Mouse (Mus musculus) gastrocnemius, adult 2 months (tissue): Measurements from ENCODE around the gene Fbxo10. TPM values are rescaled to one million over a fixed set of nuclear protein-coding genes. Genes with fewer than 3 reads are reported as not detected.
"Not testable (repeated sequence)": the region's sequence is repeated elsewhere in the genome, so short reads cannot be mapped to it uniquely, and the experiment has no call there.

Source experiments
- DNase-seq: peaks from one replicate; pipeline ENCODE4 v3.0.0; 2022
- H3K27ac ChIP-seq: fragments of 200-600 bp; 2 replicates; pipeline ENCODE4 v1.8.1; 2022; ENCODE audit warnings: mild to moderate bottlenecking
- H3K4me3 ChIP-seq: fragments of 200-600 bp; 2 replicates; pipeline ENCODE4 v1.8.1; 2022; ENCODE audit warnings: mild to moderate bottlenecking, moderate library complexity
- CTCF ChIP-seq: fragments of 200-600 bp; IDR thresholded peaks from 2 replicates; pipeline ENCODE4 v1.8.1; 2022; ENCODE audit warnings: antibody characterized with exemption, mild to moderate bottlenecking, moderate library complexity
- intact Hi-C: fragments of 180-260 bp; cut with DNase I; formaldehyde crosslinking; loops from one replicate; pipeline ENCODE4 v1.15.1; 2025
- long read RNA-seq, 2 experiments: library from polyadenylated mRNA; stranded (forward); transcript quantifications; one replicate each; pipeline ENCODE4 v2.0.0; 2021
- total RNA-seq, 2 experiments: library from RNA; stranded (reverse); gene quantifications; 2 replicates each; pipeline ENCODE4 v1.2.3; 2021

Gene Fbxo10
- total RNA-seq, result 1 to 10 TPM; 2.2 to 2.3 TPM
- long read RNA-seq, experiment 1, full-length matches to known transcripts, result 1 of 1 reads
- long read RNA-seq, experiment 1, partial matches to known transcripts, result 0 of 1 reads
- long read RNA-seq, experiment 1, other reads (novel, unspliced or antisense), result 0 of 1 reads
- long read RNA-seq, experiment 2, result 0 reads

DNA sequence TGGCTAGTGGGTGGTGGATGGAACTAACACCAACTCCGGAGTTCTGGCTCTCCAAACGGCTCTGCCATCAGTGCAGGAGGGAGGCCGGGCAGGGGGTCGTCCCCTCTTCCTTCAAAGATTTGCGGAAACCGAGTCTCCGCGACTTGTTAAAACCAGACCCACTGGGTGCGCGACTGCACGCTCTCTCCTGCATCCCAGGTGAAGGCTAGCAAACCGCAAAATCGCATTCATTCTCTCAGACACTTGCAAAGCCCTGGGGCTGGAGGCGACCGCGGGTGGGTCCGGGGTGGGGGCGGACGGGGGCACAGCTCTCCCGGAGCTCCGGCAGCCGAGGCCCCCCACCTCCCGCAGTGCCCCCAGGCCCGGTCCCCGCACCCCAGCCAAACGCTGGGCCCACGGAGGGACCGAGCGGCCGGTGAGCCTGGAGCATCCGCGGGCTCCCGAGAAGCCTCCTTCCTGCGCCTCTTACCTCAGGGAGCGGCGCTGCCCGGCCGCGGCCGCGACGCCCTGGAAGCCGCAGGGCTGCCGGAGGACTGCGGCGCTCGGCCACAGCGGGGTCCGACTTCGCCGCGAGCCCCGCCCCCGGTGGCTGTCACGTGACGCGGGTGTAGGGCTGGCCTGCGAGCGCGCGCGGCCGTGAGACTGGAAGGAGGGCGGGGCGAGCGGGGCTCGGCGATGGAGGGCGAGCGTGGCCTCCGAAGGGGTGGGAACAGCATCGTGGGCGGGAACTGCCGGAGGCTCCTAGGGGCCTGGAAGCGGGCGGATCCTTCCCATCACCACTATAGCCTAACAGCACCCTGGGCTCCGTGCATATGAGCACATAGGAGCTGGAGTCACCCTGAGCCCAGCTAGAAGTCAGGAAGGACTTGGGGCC, at the start of gene Fbxo10:
Gene Fbxo10, minus strand, starts transcription at position 584 of the 874 bp plus-strand sequence.
- Histone ChIP-seq H3K4me3 (peak within 1 kb of the TSS; percentile 96), H3K27ac (peak within 1 kb of the TSS; percentile 85)
- TF ChIP-seq CTCF, result no peak
- peak; percentile 97 for DNase-seq
- intact Hi-C loops, result loop anchor here (5.0 kb wide), 1 partner anchor 67 kb away; the partner anchor contains the start of gene Polr1e

DNA sequence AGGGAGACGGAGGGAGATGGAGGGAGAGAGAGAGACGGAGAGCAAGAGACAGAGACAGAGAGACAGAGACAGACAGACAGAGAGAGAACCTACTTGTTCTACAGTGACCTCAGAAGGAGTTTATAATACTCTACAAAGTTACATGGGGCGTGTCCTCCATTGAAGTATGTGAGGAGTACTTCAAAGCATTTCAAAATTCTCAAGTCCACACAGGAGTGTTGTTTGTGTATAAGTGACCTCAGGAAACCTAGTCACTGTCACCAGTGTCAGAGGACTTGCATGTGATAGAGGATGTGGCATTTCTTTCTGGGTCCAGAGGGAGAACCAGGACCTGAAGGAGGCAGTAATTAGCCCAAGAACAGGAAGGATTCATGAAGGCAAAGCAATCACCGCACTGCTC, 46.6 kb upstream of the Fbxo10 start:
- Histone ChIP-seq H3K4me3 (no peak overlapping the region), H3K27ac (no peak overlapping the region)
- no peak for TF ChIP-seq CTCF
- DNase-seq, result no peak
- intact Hi-C loops, result no loop called here

DNA sequence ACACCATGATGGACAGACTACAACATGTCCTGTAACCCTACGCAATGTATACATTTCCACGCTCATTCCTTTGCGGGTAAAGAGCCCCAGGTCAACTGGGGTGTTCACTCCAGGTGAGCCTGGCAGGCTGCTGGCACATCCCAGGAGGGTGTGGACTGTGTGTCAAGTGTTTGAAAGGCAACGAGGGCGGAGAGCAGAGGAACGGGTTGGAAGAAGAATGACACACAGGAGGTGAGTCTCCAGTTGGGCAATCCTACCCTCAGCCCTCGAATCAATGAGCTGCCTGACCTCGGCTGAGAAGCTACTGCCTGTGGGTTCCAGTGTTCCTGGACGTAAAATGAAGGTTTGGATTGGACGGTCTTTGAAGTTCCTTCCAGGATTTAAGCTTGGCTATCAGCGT, 36.9 kb upstream of the Fbxo10 start:
- H3K27ac ChIP-seq, result no peak overlapping the region
- TF ChIP-seq CTCF, result no peak
- no peak for DNase-seq
- no peak overlapping the region for H3K4me3 ChIP-seq
- intact Hi-C loops, result no loop called here

DNA sequence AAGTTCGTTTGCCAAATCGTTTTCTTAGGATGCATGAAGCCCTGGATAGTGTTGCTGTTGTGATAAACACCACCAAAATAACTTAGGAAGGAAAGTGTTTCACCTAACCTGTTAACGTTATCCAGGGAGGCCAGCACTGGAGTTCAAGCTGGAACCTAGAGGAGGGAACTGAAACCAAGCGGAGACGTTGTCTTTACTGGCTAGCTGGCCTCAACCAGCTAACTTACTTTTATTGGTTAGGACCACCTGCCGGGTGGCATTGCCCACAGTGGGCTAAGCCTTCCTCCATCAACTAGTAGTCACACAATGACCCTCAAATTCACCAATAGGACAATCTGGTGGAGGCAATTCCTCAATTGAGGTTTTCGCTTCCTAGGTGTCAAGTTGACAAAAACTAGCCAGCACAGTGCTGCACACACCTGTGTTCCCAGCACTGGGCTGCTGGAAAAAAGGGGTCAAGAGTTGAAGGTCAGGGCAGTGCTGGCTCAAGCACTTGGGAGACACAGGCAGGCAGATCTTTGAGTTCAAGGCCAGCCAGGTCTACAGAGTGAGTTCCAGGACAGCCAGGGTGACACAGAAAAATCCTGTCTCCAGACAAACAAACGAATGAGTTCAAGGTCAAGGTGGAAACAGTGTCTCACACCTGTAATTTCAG, 24.2 kb upstream of the Fbxo10 start:
- Histone ChIP-seq H3K4me3 (peak overlapping the region; percentile 79), H3K27ac (peak overlapping the region; percentile 89)
- TF ChIP-seq CTCF, result no peak
- intact Hi-C loops, result loop anchor here (5.0 to 10.0 kb wide), 3 partner anchors 91 to 746 kb away; partner anchors contain the start of genes Polr1e and Shb
- no peak for DNase-seq

DNA sequence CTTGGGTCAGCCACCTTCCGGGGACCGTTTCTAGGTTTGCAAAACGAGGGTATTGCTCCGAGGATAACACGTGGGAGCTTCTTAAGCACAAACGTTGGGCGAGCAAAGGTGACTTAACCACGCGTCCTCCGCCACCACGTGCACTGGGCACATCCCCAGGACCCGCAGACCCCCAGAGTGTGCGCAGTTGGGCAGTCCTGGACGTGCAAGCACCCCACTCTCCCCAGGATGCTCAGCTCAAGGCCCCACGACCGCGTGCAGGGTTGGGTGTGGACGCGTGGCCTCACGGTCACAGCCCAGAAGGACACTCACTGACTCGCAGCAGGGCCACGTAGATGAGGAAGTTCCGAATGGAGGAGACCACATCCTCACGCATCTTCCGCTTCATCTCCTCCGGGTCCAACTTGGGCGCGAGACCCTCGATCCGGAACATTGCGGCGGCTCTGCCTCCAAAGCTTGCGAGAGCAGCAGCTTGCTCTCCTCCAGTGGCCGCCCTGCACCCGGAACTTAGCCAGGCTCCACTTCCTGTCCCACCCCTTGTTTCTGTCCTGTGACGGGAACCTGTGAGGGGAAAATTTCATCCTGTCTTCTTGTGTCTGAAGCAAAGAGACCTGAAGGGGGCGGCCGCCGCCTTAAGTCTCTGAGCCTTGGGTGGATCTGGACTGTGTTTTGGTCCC, 23.3 kb upstream of the Fbxo10 start, which contains the start of gene Tomm5:
Gene Tomm5, minus strand, starts transcription at position 514 of the 677 bp plus-strand sequence.
- peak; percentile 86 for TF ChIP-seq CTCF
- intact Hi-C loops, result loop anchor here (5.0 to 10.0 kb wide), 3 partner anchors 90 to 747 kb away; partner anchors contain the start of genes Polr1e and Shb
- Histone ChIP-seq H3K4me3 (peak within 1 kb of the TSS; percentile 79), H3K27ac (peak within 1 kb of the TSS; percentile 89)
- DNase-seq, result peak; percentile 92

DNA sequence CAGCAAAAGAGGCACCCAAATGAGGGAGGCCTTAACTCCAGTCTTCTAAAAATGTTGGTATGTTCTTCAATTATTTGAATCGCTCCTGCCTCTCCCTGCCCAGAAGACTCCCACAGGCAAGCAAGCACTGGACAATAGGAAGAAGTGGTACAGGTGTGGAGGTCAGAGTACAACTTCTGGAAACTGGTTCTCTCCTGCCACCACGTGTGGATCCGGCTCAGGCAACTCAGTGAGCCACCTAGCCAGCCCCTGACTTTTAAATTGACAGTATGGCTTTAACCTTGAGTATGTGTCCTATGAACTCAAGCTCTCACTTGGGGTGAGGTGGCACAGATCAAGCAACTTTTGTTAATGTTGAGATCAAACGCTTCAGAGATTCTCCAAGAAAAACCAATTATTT, 22.7 kb upstream of the Fbxo10 start:
- no peak for TF ChIP-seq CTCF
- DNase-seq, result no peak
- H3K27ac ChIP-seq, result peak overlapping the region; percentile 89
- H3K4me3 ChIP-seq, result peak overlapping the region; percentile 79
- intact Hi-C loops, result loop anchor here (5.0 to 10.0 kb wide), 3 partner anchors 90 to 748 kb away; partner anchors contain the start of genes Polr1e and Shb

DNA sequence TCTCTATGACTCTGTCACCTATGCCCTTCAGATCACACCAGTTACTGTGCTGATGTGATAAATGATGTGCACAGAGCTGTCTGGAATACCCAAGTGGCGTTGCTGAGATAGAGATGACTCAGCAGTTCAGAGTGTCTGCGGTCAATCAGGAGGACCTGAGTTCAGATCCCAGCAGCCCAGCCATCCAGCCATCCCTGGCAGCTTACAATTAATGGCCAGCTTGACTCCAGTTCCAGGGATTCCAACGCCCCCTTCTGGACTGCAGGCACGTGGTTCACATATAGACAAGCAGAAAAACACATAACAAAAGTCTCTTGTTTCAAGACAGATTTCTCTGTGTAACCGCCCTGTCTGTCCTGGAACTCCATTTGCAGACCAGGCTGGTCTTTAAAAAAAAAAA, 22.0 kb upstream of the Fbxo10 start:
- intact Hi-C loops, result loop anchor here (5.0 to 10.0 kb wide), 3 partner anchors 89 to 748 kb away; partner anchors contain the start of genes Polr1e and Shb
- DNase-seq, result no peak
- no peak for TF ChIP-seq CTCF
- Histone ChIP-seq H3K4me3 (peak overlapping the region; percentile 79), H3K27ac (no peak overlapping the region)

DNA sequence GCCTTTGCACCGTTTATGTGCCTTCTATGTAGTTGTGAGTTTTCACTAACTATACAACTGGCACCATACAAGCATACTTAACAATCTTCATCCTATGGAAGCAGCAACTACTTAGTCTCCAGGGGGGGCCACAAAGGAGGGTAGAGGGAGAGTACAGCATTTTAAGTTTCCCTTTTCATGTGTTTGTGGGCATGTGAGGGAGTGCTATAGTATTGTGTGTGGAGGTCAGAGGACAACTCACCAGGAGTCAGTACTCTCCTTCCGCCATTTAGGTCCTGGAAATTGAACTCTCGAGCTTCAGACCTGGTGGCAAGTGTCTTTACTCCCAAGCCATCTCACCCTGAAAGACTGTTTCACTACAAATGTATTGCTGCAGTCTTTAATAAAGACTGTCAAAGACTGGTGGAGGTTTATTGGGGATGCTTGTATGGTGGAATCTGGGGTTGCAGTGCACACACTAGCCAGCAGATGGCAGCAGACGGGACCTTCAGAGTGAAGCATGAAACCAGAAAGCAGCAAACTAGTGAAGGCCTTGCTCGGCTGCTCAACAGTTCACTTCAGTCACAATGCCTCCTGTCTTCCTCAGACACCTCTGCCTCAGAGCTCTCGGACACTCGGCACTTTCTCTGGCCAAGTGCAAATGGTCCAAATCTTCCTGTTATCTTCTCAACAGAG, 12.9 kb upstream of the Fbxo10 start:
- peak; percentile 64 for DNase-seq
- TF ChIP-seq CTCF, result peak; percentile 94
- no peak overlapping the region for H3K4me3 ChIP-seq
- no peak overlapping the region for H3K27ac ChIP-seq
- intact Hi-C loops, result loop anchor here (1.0 kb wide), 1 partner anchor 182 kb away; no protein-coding TSS in a partner anchor

DNA sequence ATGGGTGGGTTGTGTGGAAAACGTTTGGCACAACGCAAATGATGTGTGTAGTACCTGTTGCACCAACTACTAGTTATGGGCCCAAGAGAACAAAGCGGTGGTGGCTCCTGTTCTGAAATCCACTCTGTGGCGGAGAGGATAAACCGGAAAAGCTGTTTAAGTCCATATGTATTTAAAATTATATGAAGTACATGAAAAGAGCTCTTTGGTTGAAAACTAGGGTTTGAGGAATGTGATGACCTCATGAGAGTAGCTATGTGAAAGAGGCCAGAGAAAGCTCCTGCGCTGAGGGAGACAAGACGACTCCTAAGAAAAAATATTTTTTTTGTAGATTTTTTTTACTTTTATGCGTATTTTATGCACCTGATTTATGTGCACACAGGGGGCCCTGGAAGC, 489 bp upstream of the Fbxo10 start:
- intact Hi-C loops, result loop anchor here (5.0 kb wide), 1 partner anchor 68 kb away; the partner anchor contains the start of gene Polr1e
- TF ChIP-seq CTCF, result no peak
- Histone ChIP-seq H3K4me3 (peak overlapping the region; percentile 96), H3K27ac (peak overlapping the region; percentile 48)
- no peak for DNase-seq

DNA sequence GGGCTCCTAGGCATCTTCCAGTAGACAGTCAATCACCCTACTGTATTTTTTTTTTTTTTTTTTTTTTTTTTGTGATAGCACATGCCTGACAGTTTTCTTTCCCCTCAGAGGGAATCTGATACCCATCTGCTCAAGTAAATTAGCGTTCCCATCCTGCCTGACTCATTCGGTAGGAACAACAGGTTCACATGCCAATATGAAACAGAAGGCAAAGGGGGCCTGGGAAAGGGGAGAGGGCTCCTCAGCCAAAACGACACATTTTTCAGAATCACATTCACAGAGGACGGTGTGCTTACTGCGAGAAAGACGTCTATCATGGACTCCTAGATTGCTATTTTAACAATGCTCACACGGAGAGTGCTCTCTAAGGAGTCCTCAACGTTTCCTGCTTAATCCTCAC, 917 bp downstream of the Fbxo10 start:
- intact Hi-C loops, result loop anchor here (5.0 kb wide), 1 partner anchor 66 kb away; the partner anchor contains the start of gene Polr1e
- peak overlapping the region; percentile 85; the same call in 1 of the 2 replicates for H3K27ac ChIP-seq

DNA sequence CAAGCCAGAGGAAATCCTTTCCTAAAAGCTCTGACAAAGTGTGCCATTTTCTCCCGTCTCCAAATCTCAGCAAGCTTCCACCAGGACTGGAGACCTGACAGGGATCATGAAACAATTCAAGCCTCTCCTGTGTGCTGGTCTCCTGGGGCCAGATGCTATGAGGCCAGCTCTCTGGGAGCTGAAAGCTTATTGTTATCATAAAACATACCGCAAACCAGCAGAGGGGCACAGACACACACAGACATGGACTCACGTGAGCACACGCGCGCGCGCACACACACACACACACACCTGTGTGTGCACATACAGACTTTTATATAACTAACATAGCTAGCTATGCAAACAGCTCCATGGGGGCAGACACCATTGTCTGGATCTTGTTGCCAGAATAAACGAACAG, 1.5 kb downstream of the Fbxo10 start:
- DNase-seq, result no peak
- 0 out of 2 replicates have a peak overlapping the region, but pooled peaks have one; percentile 96 for H3K4me3 ChIP-seq
- intact Hi-C loops, result loop anchor here (5.0 kb wide), 1 partner anchor 66 kb away; the partner anchor contains the start of gene Polr1e
- no peak overlapping the region for H3K27ac ChIP-seq
- TF ChIP-seq CTCF, result no peak

More for the DNA sequence above, 917 bp downstream of the Fbxo10 start:
- DNase-seq, result no peak
- TF ChIP-seq CTCF, result no peak
- H3K4me3 ChIP-seq, result peak overlapping the region; percentile 96

DNA sequence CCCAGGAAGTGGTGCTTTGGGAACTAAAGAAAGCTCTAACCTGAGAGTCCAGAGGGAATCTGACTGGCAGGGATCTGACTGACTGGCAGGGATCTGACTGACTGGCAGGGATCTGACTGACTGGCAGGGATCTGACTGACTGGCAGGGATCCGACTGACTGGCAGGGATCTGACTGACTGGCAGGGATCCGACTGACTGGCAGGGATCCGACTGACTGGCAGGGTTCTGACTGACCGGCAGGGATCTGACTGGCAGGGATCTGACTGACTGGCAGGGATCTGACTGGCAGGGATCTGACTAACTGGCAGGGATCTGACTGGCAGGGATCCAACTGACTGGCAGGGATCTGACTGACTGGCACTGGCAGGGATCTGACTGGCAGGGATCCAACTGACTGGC, 3.4 kb downstream of the Fbxo10 start:
- not testable (repeated sequence) for H3K27ac ChIP-seq, H3K4me3 ChIP-seq
- intact Hi-C loops, result loop anchor here (5.0 kb wide), 1 partner anchor 64 kb away; the partner anchor contains the start of gene Polr1e
- DNase-seq, result peak; percentile 54
